Mouse (Mus musculus): ENCODE results near the gene F13b. TPM values are rescaled to one million over a fixed set of nuclear protein-coding genes. Genes with fewer than 3 reads are reported as not detected.

The F13b gene
- not detected in 2 replicates for total RNA-seq (2012; rRNA removed)
- not detected in 2 replicates for total RNA-seq (2014; rRNA removed)
- not detected in 2 replicates for polyA plus RNA-seq (2012; ENCODE audit: insufficient read length, low read depth)

DNA sequence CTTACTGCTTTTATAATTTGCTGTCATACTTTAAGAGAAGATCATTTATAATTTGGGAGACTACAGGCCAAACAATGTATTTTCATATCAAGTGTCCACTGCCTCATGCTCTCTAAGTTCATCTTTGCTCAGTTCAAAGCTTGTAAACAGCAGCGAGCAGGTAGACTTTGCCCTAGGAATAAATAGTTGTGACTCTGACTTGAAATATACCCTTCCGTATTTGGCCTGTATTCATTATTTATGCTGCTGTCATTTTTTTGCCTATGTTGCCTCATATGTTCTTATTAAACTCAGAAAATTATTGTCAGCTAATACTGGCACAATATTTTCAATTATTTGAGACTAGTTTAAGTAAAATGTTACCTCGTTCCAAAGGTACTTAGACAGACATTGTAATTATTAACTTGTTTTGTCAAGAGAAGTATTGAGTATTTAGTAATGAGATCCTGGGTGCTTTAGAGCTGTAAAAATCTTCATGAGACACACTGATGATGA is at the start of gene F13b:
Gene F13b (plus strand): TSS at position 445 of the 495 bp plus-strand sequence.
- Histone ChIP-seq H3K9me3 (replicated peaks; ENCODE audit: low read length) (no peaks in the 10 kb centered on the region), H3K27me3 (replicated peaks) (no peaks in the 10 kb centered on the region), H3K4me3 (replicated peaks in 1 of 3; ENCODE audit: low read depth in 2 of 3, low read length in 2 of 3, poor library complexity in 1 of 3) (no peak within 1 kb of the TSS), H3K4me2 (ENCODE audit: insufficient read depth, low read depth, poor library complexity, severe bottlenecking) (no peak within 1 kb of the TSS), H3K9ac (ENCODE audit: insufficient read depth, low read depth) (no peak within 1 kb of the TSS), H3K36me3 (replicated peaks in 1 of 2; ENCODE audit: control insufficient read depth in 1 of 2, insufficient read depth in 1 of 2, low read length in 1 of 2) (peaks cover 0 to 4% of the 10 kb centered on the region in 2 experiments), H3K79me2 (replicated peaks; ENCODE audit: control insufficient read depth, extremely low read depth, insufficient read depth, poor library complexity, severe bottlenecking) (no peaks in the 10 kb centered on the region), H3K27ac (ENCODE audit: insufficient read depth, low read depth) (no peak within 1 kb of the TSS), H3K4me1 (ENCODE audit: control insufficient read depth in 1 of 2, insufficient read depth in 2 of 2) (no peaks in the 10 kb centered on the region)
- TF ChIP-seq USF1 (IDR thresholded peaks at IDR 0.05; ENCODE audit: low read depth, low read length) (no peak), ZMIZ1 (IDR thresholded peaks at IDR 0.05; ENCODE audit: low read depth, low read length) (no peak), MAZ (IDR thresholded peaks at IDR 0.05; ENCODE audit: low read depth, low read length) (no peak), NRF1 (IDR thresholded peaks at IDR 0.05; ENCODE audit: low read depth, low read length) (no peak), MAX (IDR thresholded peaks at IDR 0.05; ENCODE audit: low read length) (no peak), MYC (IDR thresholded peaks at IDR 0.05; ENCODE audit: low read depth, low read length) (no peak), CHD2 (IDR thresholded peaks at IDR 0.05; ENCODE audit: low read length) (no peak), NELFE (IDR thresholded peaks at IDR 0.05; ENCODE audit: low read depth, low read length) (no peak), ZC3H11A (IDR thresholded peaks at IDR 0.05; ENCODE audit: low read depth, low read length) (no peak), GABPA (IDR thresholded peaks at IDR 0.05; ENCODE audit: insufficient replicate concordance, low read depth, low read length) (no peak)
- DNase-seq (ENCODE audit: extremely low read depth): no peak
- dilution Hi-C loops (cut with MboI; ENCODE audit: extremely low pct_ligation_motif_present, extremely low pct_unique_long_range_greater_than_20kb, low sequenced_read_pairs): no loop called here
- in situ Hi-C loops (cut with MboI; ENCODE audit: low pct_ligation_motif_present, low pct_unique_long_range_greater_than_20kb, low sequenced_read_pairs): no loop called here

DNA sequence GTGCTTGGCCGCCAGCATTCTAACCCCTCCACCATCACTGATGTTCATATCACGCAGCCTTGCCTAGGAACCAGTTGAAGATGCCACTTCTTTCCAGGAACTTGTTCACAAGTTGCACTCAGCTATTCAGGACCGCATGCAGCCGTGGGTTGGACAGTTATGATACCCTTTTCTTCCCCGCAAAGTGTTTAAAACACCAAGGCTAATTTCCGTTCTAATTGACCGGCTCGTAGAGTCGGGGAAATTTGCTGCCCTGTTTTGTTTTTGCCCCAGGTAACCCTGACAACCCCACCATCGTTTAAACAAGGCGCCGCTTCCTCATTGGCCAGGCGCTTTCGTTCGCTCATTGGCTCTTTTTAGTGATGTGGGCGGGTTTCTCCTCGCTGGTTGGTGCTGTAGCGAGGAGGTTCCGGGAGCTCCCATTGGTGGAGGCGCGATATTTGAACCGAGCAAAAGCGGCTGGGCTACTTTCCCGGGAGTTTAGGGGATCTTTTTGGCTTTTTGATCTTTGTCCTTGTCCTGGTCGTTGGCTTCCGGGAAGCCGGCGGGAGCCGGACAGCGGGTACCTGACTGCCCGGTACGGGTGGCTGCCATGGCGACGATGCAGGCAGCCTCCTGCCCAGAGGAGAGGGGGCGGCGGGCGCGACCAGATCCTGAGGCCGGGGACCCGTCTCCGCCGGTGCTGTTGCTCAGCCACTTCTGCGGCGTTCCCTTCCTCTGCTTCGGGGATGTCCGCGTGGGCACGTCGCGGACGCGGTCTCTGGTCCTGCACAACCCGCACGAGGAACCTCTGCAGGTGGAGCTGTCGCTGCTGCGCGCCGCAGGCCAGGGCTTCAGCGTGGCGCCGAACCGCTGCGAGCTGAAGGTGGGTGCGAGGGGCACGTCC is 46.9 kb upstream of the F13b start, which contains the start of gene Aspm:
Gene Aspm (plus strand): TSS at position 433 of the 886 bp plus-strand sequence.
- in situ Hi-C loops (cut with MboI; ENCODE audit: low pct_ligation_motif_present, low pct_unique_long_range_greater_than_20kb, low sequenced_read_pairs): no loop called here
- H3K4me2 ChIP-seq (ENCODE audit: insufficient read depth, low read depth, poor library complexity, severe bottlenecking): peak within 1 kb of the TSS; percentile 87
- H3K27me3 ChIP-seq (replicated peaks): no peaks in the 10 kb centered on the region
- H3K4me3 ChIP-seq (replicated peaks in 1 of 3; ENCODE audit: low read depth in 2 of 3, low read length in 2 of 3, poor library complexity in 1 of 3): peak within 1 kb of the TSS; percentile 78 to 94 (median 86)
- peaks cover 12% of the 10 kb centered on the region for H3K79me2 ChIP-seq (replicated peaks; ENCODE audit: control insufficient read depth, extremely low read depth, insufficient read depth, poor library complexity, severe bottlenecking)
- peaks cover 10 to 25% of the 10 kb centered on the region in 2 experiments for H3K36me3 ChIP-seq (replicated peaks in 1 of 2; ENCODE audit: control insufficient read depth in 1 of 2, insufficient read depth in 1 of 2, low read length in 1 of 2)
- peaks cover 0 to 29% of the 10 kb centered on the region in 2 experiments; a peak in 2 of 4 replicates for H3K4me1 ChIP-seq (ENCODE audit: control insufficient read depth in 1 of 2, insufficient read depth in 2 of 2)
- H3K9ac ChIP-seq (ENCODE audit: insufficient read depth, low read depth): peak within 1 kb of the TSS; percentile 50
- H3K27ac ChIP-seq (ENCODE audit: insufficient read depth, low read depth): peak within 1 kb of the TSS; percentile 30
- dilution Hi-C loops (cut with MboI; ENCODE audit: extremely low pct_ligation_motif_present, extremely low pct_unique_long_range_greater_than_20kb, low sequenced_read_pairs): no loop called here
- DNase-seq (ENCODE audit: extremely low read depth): peak; percentile 97
- H3K9me3 ChIP-seq (replicated peaks; ENCODE audit: low read length): no peaks in the 10 kb centered on the region
- TF ChIP-seq TCF12 (IDR thresholded peaks at IDR 0.05; ENCODE audit: low read depth, low read length) (peak; percentile 21), RCOR1 (conservative IDR thresholded peaks at IDR 0.05; ENCODE audit: low read depth, low read length) (no peak), E2F4 (IDR thresholded peaks at IDR 0.05; ENCODE audit: insufficient replicate concordance, low read depth, low read length) (peak; percentile 90; the same call in 1 of the 2 replicates), MXI1 (IDR thresholded peaks at IDR 0.05; ENCODE audit: low read depth, low read length) (peak; percentile 92), HCFC1 (IDR thresholded peaks at IDR 0.05; ENCODE audit: low read depth, low read length) (peak; percentile 54), NRF1 (IDR thresholded peaks at IDR 0.05; ENCODE audit: low read depth, low read length) (0 out of 2 replicates have a peak, but pooled peaks have one; percentile 6), USF2 (conservative IDR thresholded peaks at IDR 0.05; ENCODE audit: low read depth, low read length) (no peak), RAD21 (IDR thresholded peaks at IDR 0.05; ENCODE audit: low read depth, low read length) (no peak), GABPA (IDR thresholded peaks at IDR 0.05; ENCODE audit: insufficient replicate concordance, low read depth, low read length) (no peak), POLR2AphosphoS2 (IDR thresholded peaks at IDR 0.05; ENCODE audit: low read depth, low read length) (peak; percentile 23; the same call in 1 of the 2 replicates), CHD2 (IDR thresholded peaks at IDR 0.05; ENCODE audit: low read length) (peak; percentile 82), ETS1 (conservative IDR thresholded peaks at IDR 0.05; ENCODE audit: low read depth, low read length) (no peak), SIN3A (IDR thresholded peaks at IDR 0.05; ENCODE audit: low read length) (peak; percentile 97), IRF4 (IDR thresholded peaks at IDR 0.05; ENCODE audit: low read depth, low read length) (no peak; the same call in 1 of the 2 replicates), KAT2A (IDR thresholded peaks at IDR 0.05; ENCODE audit: insufficient replicate concordance, low read length) (no peak), MYC (IDR thresholded peaks at IDR 0.05; ENCODE audit: low read depth, low read length) (0 out of 2 replicates have a peak, but pooled peaks have one; percentile 40), TBP (conservative IDR thresholded peaks at IDR 0.05; ENCODE audit: low read depth, low read length) (0 out of 2 replicates have a peak, but pooled peaks have one; percentile 61), SMC3 (IDR thresholded peaks at IDR 0.05; ENCODE audit: low read depth, low read length) (no peak), MAX (IDR thresholded peaks at IDR 0.05; ENCODE audit: low read length) (no peak; the same call in none of the 2 replicates), ZC3H11A (IDR thresholded peaks at IDR 0.05; ENCODE audit: low read depth, low read length) (no peak), CTCF (conservative IDR thresholded peaks at IDR 0.05 in 1 of 2, IDR thresholded peaks at IDR 0.05 in 1 of 2; ENCODE audit: low read depth in 2 of 2, low read length in 2 of 2) (no peak), NELFE (IDR thresholded peaks at IDR 0.05; ENCODE audit: low read depth, low read length) (0 out of 2 replicates have a peak, but pooled peaks have one; percentile 48), UBTF (IDR thresholded peaks at IDR 0.05; ENCODE audit: low read depth, low read length) (no peak; the same call in 1 of the 2 replicates), ZNF384 (IDR thresholded peaks at IDR 0.05; ENCODE audit: low read depth, low read length) (no peak)
